Mouse (Mus musculus): Measurements from ENCODE around the gene Tmem132c.

GRCm38 (mm10) chr5:127482342-127482741 is 240.7 kb downstream of the Tmem132c start:
- TF ChIP-seq CTCF (IDR thresholded peaks at IDR 0.05; ENCODE audit: low read depth), result no peak
- TF ChIP-seq EP300 (IDR thresholded peaks at IDR 0.05; ENCODE audit: low read depth), result no peak

All from liver, embryonic 14.5 days (tissue).